Mouse (Mus musculus) spleen, adult 12 weeks (tissue): ENCODE results near the gene Lrrc42.

Source experiments
- DNase-seq: peaks from one replicate; pipeline ENCODE4 v3.0.0; 2022; ENCODE audit warnings: low spot score

Lrrc42 gene

DNA sequence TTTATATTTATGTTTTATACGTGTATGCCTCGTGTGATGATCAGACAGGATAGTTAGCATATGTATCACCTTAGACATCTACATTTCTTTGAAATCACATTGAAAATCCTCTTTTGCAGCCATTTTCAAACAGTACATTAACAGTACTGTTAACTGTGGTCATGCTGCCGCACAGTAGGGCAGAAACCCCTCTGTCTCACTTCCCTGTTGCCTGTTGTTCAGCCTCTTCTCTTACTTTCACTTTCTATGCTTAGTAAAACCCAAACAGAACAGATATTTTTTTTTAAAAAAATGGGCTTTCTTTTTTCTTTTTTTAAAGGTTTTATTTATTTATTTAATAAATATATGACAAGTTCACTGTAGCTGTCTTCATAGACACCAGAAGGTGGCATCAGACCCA lies 59.5 kb downstream of the Lrrc42 start:
- no peak for DNase-seq

DNA sequence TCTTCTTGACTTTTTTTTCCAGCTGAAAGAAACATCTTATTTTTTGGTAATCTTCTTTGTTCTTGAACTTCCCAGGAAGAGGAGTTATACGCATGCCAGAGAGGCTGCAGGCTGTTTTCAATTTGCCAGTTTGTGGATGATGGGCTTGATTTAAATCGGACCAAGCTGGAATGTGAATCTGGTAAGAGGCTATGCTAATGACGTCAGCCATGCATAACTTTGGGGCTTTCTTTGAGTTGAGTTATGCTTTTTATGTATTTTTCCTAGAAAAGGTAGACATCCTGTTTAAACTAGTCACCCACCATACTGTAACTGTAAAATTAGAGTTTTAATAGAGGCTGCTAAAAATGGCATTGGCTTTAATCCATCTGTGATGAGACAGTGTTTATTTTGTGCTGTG lies 67.6 kb downstream of the Lrrc42 start:
- DNase-seq = no peak
